Mouse (Mus musculus): ENCODE measurements around the gene Arcn1.
"Not testable (repeated sequence)": the region's sequence is repeated elsewhere in the genome, so short reads cannot be mapped to it uniquely, and the experiment has no call there.

- not testable (repeated sequence) for TF ChIP-seq CTCF (IDR thresholded peaks at IDR 0.05; ENCODE audit: extremely low read depth, insufficient read depth, insufficient read length, insufficient replicate concordance); POLR2A (IDR thresholded peaks at IDR 0.05; ENCODE audit: low read depth, low read length)
These were observed 367 bp upstream of the Arcn1 start for GRCm38 (mm10) chr9:44768029-44768394.

Measured in spleen, adult 2 months (tissue).